Mouse (Mus musculus) heart, postnatal 14 days (tissue): ENCODE results near the gene Slc8a2. TPM values are rescaled to one million over a fixed set of nuclear protein-coding genes. Genes with fewer than 3 reads are reported as not detected.

Source experiments
- DNase-seq, 2 experiments: peaks; one replicate each; pipeline ENCODE4 v3.0.0; 2021 to 2022
- intact Hi-C: fragments of 180-260 bp; cut with DNase I; formaldehyde crosslinking; loops from one replicate; pipeline ENCODE4 v1.15.1; 2025
- total RNA-seq, 2 experiments: library from RNA; stranded (reverse); gene quantifications; 2 replicates each; pipeline ENCODE4 v1.2.3; 2021

The Slc8a2 gene
- total RNA-seq, 2 experiments from 2014 or later = 0.63 to 0.84 TPM

GRCm38 (mm10) chr7:16204791-16205190 is 75.2 kb downstream of the Slc8a2 start:
- intact Hi-C loops = no loop called here

GRCm38 (mm10) chr7:16207076-16207475 is 77.5 kb downstream of the Slc8a2 start:
- DNase-seq = no peak
- intact Hi-C loops = no loop called here

More at GRCm38 (mm10) chr7:16204791-16205190, 75.2 kb downstream of the Slc8a2 start:
- no peak for DNase-seq

GRCm38 (mm10) chr7:16207496-16207895 is 77.9 kb downstream of the Slc8a2 start:
- intact Hi-C loops = no loop called here
- DNase-seq = peak; percentile 11 to 19

GRCm38 (mm10) chr7:16208781-16209665 is 79.4 kb downstream of the Slc8a2 start:
- no peak for DNase-seq
- intact Hi-C loops = no loop called here

Other genes starting within 250 kb of the Slc8a2 start
- gene Crx, start 249.9 kb upstream of the Slc8a2 start, total RNA-seq = not detected
- gene Crxos, start 247.2 kb upstream of the Slc8a2 start, total RNA-seq = not detected
- 100 to 1,000 TPM; 149 to 162 TPM for gene Selenow, start 207.4 kb upstream of the Slc8a2 start, total RNA-seq
- 100 to 1,000 TPM; 129 to 137 TPM for gene Nop53, start 183.8 kb upstream of the Slc8a2 start, total RNA-seq
- gene Ehd2, start 162.3 kb upstream of the Slc8a2 start, total RNA-seq = 100 to 1,000 TPM; 172 to 182 TPM
- gene Bicra, start 81.9 kb upstream of the Slc8a2 start, total RNA-seq = 1 to 10 TPM; 9.1 to 9.7 TPM
- gene Zfp541, start 68.0 kb upstream of the Slc8a2 start, total RNA-seq = not detected
- 10 to 100 TPM; 86.1 to 99.9 TPM for gene Napa, start 31.4 kb upstream of the Slc8a2 start, total RNA-seq
- gene Kptn, start 9.9 kb upstream of the Slc8a2 start, total RNA-seq = 10 to 100 TPM; 24.9 to 28.0 TPM
- gene Meis3, start 45.3 kb downstream of the Slc8a2 start, total RNA-seq = 1 to 10 TPM; 3.8 to 5.4 TPM
- gene Dhx34, start 92.2 kb downstream of the Slc8a2 start, total RNA-seq = 10 to 100 TPM in 1 of 2 experiments, 1 to 10 TPM in 1; 8.7 to 11.1 TPM
- 1 to 10 TPM in 1 of 2 experiments, under 1 TPM in 1; 0.93 to 1.1 TPM for gene C5ar2, start 114.3 kb downstream of the Slc8a2 start, total RNA-seq
- 1 to 10 TPM; 5.2 to 5.8 TPM for gene C5ar1, start 129.7 kb downstream of the Slc8a2 start, total RNA-seq
- gene Inafm1, start 143.8 kb downstream of the Slc8a2 start, total RNA-seq = 10 to 100 TPM; 14.6 to 14.9 TPM
- 10 to 100 TPM; 32.1 to 39.4 TPM for gene Ccdc9, start 157.0 kb downstream of the Slc8a2 start, total RNA-seq
- gene Bbc3, start 178.6 kb downstream of the Slc8a2 start, total RNA-seq = 1 to 10 TPM; 7.9 to 8.7 TPM